Mouse (Mus musculus) adrenal gland, postnatal 10 days (tissue): Measurements from ENCODE around the gene Tapt1. TPM values are rescaled to one million over a fixed set of nuclear protein-coding genes. Genes with fewer than 3 reads are reported as not detected.
"Not testable (repeated sequence)": the region's sequence is repeated elsewhere in the genome, so short reads cannot be mapped to it uniquely, and the experiment has no call there.

Experiments used
- DNase-seq: peaks from one replicate; pipeline ENCODE4 v3.0.0; 2021; ENCODE audit warnings: mixed read lengths
- total RNA-seq, 2 experiments: library from RNA; stranded (reverse); gene quantifications; 2 replicates each; pipeline ENCODE4 v1.2.3; 2021

The Tapt1 gene
- total RNA-seq, 2 experiments from 2014 or later: 41.4 to 42.0 TPM

GRCm38 (mm10) chr5:44127487-44127886, 98.9 kb downstream of the Tapt1 start:
- DNase-seq: no peak

GRCm38 (mm10) chr5:44126574-44126973, 99.9 kb downstream of the Tapt1 start:
- DNase-seq: not testable (repeated sequence)

Other genes with a start within 250 kb of the Tapt1 start
- not detected for gene Fgfbp1, start 244.8 kb downstream of the Tapt1 start, total RNA-seq
- gene Prom1, start 124.6 kb downstream of the Tapt1 start, total RNA-seq: 10 to 100 TPM; 16.4 to 19.4 TPM